Mouse (Mus musculus) T-cell, adult 2 months (primary cell): ENCODE measurements around the gene Fgf15.

Source experiments
- DNase-seq: peaks from one replicate; pipeline ENCODE4 v3.0.0; 2022; ENCODE audit warnings: low spot score

The Fgf15 gene

DNA sequence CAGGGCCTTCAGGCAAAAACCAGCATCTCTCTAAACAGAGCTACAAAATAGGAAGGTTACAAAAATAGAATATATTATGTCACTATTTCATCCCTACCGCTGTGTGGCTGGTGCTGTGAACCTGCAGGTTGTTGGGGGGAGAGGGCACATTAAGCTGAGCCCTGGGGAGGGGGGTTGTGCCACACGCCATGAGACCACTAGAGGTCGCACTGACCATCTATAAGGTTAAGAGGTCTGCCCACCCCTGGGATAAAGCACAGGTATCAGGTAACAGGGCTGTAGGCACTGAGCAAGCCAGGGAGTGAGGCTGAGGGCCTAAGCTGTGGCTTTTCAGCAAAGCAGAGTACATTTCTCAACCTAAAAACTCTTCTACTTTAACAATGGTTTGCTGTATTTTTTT lies 35.4 kb downstream of the Fgf15 start:
- DNase-seq = peak; percentile 36

DNA sequence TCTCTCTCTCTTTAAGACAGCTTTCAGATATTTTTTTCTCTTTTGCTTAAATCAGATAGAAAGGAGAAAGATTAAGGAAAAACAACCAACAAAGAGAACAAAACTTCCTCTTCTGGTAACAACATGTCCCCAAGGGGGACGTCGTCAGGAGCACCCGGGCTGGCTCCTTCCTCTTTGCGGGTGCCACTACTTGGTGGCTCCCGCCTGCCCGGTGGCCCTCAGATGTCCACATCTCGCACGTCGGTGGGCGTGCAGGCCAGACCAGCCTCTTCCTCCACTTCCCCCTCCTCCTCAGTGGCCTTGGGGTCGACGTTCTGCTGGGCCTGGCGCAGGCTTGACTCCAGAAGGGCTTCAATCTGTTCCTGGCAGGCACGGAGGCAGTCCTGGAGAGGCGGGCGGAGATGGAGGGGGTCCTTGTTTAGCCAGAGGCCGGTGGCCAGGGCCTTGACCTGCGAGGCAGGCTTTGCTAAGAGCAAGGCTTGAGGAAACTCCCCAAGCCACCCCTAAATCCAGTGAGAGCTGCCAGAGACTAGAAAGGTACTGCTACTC lies 36.1 kb downstream of the Fgf15 start:
- no peak for DNase-seq

DNA sequence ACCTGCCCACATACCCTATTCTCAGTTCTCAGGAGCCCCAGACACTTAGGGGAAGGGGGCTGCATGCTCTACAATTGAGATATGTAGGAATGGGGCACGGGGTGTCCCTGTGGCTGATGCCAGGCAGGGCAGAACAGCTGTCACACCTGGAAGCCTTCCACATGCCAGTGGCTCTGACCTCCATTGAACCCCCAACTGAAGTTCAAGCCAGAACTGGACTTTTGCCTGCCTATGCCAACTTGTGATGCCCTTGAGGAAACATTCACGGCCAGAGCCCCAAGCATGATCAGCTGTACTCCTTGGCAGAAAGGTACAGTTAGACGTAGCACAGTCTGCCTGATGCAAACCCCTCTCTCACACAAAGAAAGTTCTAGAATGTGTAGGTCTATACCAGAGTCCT lies 37.0 kb downstream of the Fgf15 start:
- DNase-seq = no peak

DNA sequence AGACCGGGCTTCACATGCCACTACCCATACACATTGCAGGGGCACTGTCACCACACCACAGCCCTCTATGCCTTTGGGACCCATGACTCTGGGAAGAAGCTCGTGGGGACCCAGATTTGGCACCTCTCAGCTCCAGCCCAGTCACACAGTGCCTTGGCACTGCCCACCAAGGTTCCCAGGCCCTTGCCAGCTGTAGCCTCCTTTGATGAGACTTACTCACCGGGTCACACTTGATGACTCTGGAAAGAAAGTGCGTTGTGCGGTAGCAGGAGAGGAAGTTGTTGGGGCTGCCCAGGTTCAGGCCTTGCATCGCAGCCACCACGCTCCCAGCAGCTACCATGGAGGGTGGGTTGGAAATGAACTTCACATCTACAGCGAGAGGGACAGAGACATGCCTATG lies 37.5 kb downstream of the Fgf15 start:
- DNase-seq = no peak

DNA sequence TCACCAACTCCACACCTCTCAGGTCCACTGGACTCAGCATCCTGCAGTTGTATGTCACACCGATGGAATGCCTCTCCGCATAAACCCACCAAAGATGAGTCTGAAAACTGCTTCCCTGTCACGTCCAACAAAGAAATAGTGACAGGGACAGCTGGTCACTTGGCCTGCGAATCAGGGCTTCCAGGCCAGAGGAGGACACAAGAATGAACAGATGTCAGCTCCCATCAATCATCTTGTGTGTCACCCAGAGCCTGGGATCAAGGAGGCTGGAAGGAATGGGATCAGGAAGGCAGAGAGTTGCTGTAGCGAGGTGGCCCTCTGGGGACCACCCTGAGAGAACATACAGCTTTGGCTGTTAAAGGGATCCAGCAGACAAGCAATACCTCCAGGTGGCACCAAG lies 38.6 kb downstream of the Fgf15 start:
- DNase-seq = no peak

DNA sequence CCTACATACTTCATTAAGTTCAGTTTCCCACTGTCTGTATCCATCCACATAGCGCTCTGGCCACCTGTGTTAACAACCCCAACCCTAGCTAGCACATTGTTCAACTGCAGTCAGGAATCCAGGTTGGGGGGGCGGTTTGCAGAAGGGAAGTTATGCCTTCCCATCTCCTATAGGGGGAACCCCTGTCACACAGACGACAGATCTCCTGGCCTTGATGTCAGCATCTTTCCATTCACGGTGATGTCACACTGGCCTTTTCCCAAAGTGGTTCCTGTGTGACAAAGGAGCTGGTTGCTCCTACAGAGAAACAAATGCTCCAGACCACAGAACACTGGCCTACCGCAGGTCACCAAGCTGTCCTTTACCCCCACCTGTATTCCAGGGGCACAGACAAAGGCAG lies 39.2 kb downstream of the Fgf15 start:
- DNase-seq = no peak

DNA sequence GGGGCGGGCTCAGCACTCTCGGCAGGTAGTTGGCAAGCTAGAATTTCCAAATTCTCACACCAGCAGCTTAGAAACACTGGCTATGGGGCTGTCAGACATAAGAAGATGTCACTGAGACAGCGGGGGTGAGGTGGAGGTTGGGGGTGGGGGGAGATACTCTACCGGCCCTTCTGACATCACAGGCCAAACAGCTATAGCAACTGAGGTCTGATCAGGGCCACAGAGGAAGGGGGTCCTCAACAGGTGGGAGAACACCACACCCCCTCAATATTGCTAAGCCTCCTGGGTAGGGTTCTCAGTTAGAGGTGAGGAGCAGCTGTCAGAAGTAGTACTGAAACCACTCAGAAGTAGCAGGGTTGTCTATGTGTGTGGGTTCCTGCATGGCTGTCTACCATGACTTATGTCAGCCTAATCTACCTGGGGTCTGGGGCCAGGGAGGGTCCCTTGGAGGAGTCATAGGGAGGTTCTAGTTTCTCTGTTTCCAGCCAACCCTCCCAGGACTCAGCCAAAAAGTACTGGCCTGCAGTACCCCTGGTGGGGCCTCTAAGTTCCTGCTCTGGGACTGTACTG lies 40.1 kb downstream of the Fgf15 start:
- DNase-seq = no peak

DNA sequence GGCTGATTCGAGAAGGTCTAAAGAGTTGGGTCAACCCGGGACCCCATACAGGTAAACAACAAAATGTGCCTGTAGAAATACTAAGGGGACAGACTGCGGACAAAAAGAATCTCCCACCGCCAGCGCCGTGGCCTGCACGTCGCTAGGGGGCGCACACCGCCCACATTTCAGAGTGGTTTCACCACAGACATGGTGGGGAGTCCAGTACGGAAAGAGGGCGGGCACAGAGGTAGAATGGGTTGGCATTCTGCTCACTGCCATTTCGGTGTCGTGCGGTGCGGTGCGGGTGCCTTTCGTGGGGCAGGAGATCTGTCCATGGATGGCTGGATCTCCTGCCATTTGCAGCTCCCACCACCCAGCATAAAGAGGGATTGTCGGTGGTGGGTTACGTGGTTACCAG lies 41.2 kb downstream of the Fgf15 start:
- DNase-seq = peak; percentile 77

DNA sequence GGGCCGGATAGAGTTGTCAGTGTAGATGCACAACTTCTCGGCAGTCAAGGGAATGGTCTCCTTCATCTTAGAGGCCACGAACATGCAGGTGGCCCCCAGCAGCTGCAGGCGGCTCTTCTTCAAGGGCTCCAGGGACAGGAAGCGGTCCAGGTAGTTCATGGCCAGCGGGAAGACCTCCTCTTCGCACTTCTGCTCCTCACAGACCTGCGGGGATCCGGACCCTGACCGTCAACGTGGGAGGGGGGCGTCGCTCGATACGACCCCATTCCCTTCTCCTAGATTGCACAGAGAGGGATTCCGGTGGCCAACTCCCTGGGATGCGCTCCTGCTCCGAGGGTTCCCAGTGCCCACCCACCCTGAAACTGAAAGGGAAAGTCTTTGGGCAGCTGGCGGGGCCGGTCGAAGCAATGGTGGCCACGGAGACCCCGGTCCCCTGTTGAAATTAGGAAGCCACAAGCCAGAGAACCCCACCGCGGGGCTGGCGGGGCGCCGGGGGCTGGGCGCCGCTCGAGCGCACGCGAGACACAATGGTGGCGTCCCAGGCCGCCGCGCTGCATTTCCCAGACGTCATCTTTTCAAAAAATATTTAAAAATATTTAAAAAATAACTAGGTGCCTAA lies 41.7 kb downstream of the Fgf15 start:
- DNase-seq = no peak

DNA sequence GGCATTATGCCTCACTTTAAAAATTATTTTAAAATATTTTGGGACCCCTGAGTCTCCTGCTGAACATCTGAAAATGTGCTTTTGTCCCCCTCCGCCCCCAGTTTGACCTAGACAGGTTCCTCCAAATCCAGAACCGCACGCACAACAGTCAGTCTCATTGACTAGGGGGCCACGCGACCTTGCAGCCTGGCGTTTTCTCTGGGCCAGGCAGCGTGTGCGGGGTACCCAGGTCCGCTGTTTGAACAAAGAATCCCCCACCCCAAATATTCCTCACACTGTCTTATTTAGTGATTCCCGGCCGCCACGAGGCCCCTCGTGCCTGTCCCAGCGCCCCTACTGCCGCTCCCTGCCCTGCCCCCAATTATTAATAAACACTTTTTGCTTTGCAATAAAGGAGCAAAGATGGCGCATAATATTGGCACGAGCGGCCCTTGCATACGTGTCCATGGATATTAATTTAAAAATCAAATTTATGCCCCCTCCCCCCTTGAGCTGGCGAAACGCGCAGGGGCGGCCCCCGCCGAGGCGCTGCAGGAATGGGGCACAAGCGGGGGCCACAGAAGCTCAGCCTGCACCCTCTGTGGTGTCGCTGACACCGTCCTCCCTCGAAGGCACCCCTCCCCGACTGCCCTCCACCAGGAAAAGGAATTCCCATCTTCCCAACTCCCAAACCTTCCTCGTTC lies 42.5 kb downstream of the Fgf15 start:
- no peak for DNase-seq

DNA sequence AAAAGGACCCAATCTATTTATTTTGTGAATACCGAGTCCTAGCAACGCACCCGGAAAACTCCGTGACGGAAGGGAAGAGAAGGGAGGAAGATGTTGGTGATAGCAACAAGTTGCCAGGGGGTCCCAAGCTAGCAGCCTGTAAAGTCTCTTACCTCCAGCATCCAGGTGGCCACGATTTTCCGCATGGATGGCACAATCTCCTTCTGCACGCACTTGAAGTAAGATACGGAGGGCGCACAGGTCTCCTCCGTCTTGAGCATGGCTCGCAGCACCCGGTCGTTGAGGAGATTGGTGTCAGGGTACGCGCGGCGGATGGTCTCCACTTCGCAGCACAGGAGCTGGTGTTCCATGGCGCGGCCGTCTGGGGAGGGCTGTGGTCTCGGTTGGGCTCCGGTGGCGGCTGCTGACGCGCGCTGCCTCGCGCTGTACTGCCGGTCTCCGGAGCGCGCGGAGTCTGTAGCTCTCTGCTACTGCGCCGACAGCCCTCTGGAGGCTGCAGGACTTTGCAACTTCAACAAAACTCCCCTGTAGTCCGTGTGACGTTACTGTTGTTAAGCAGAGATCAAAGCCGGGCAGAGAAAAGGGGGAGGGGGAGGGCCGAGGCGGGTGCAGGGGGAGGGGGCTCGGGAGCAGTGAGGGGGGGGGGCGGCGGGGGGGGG lies 43.1 kb downstream of the Fgf15 start, which contains the start of gene Ccnd1:
Gene Ccnd1 (minus strand): TSS at position 582 of the 659 bp plus-strand sequence.
- DNase-seq = peak; percentile 15

DNA sequence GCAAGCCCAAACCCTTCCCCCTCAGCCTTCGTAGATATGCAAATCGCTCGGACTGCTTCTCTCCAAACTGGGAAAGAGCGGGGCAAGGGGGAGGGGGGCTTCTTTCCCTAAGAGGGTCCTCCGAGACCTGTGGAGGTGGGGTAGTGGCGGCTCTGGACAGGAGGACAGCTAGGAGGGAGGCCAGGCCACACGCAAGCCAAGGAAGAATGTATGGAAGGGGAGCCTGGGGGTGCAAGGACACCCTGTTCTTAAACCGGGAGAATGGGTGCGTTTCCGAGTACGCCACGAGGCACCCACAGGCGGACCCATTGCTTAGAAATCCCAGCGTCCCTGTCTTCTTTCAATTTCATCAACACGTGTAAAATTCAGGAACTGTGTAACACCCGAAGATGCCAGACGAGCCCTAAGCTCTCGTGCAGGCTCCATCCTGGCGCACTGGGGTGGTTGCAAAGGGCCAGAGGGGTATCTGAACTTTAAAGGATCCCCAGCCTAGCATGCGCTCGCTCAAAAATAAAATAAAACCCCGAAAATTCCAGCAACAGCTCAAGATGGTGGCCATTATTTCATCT lies 43.8 kb downstream of the Fgf15 start:
- DNase-seq = no peak

DNA sequence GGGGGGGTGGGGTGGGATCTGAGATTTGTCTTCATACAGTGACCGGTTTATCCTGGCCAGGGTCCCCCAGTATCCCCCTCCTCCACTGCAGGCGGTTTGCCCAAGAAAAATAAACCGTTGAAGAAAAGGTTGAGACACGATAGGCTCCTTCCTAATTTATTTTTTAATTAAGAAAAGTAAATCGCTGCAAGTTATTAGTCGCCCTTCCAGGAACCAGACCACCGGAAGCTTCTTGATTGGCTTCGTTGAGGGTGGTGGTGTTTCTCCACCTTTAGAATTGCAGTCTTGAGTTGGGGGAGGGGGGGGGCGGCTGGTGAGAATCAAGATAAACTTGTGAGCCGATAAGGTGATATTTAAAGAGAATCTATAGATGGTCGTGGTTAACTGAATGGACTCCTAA lies 44.3 kb downstream of the Fgf15 start:
- no peak for DNase-seq

DNA sequence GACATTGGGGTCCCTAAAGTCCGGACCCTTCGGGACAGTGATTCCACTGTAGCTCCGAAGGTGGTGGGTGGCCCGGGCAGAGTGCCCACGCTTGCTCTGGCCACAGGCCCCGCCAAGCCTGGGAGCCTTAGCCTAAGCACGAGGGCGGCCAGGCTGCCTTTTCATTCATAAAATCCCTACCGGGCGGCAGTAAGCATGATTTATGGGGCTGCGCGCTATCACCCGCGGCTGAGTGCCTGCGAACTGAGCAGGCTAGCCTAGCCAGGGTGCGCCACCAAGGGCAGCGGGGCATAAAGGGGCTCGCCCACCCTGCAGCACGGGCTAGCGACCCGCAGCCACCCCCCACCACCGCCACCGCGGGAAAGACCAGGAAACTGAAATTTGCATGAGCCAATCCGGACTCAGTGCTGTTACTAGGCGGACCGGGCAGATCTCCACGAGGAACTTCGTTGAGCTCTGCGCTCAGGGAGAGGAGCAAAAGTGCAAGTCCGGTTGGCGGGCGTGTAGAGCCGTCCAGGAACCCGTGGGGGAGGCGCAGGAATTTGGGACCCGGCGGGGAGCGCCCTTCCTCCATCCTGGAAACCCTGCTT lies 45.0 kb downstream of the Fgf15 start:
- no peak for DNase-seq

DNA sequence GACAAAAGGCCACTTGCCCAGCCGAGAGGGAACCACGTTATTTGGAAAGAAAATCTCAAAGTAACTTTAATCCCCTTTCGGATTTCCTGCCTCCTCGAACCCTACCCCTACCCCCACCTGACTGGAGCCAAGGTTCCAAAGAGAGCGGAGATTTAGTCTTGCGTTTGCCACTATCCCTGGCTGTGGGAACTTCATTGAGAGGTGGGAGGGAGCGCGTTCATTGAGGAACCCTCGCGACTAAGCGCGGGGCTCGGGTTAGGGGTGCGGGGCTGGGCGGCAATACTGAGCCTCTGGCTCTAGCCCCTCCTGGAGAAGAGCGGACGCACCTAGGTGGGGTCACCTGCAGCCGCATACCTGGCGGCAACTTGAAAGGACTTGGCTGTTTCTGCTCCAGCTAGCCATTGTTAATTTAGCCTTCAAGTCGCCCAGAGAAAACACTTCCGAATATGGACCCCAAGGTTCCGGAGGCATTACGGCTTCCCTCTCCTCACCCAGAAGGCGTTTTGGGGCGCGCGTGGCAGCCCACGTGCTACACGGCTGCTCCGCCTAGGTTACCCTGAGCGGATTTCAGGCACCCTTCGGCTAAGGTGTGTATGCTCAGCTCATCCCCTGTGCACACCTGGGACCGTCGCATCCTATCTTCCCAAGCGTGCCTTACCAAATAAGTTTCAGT lies 45.9 kb downstream of the Fgf15 start:
- DNase-seq = no peak

DNA sequence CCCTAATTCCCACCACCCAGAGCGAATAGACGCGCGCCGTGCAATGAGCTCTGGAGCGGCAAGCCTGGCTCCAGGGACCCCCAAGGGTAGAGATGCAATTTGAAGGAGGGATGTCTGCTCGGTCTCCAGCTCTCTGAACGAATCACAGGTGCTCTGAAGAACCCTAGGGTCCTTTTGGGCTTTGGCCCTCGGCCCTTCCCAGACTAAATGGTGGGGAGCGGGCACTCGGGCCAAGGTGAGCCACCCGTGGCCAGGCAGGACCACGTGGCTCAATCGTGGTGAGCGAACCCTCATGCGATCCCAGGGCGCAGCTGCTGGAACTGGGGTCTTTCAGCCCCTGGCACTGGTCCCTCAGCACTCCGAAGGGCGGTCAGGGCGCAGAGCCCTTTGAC lies 46.4 kb downstream of the Fgf15 start:
- no peak for DNase-seq

DNA sequence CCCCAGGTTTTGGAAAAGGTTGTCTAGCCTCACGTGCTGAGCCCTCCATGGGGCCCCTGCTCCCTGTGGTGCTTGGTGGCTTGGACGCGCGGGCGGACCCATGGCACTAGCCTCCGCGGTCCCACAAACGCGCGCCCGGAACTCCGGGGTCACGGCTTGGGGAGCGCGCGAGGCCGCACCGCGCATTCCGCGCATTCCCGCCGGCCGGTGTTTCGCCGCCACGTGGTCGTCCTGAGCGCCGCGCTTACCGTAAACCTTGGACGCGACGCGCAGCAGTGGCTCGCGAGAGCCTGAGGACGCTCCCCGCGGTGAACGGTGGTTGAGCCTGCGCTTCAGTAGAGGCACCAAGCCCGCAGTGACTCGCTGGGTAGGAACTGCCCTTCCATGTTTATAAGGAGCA lies 46.9 kb downstream of the Fgf15 start:
- DNase-seq = no peak
